Mouse (Mus musculus): Measurements from ENCODE around the gene Socs7. TPM values are rescaled to one million over a fixed set of nuclear protein-coding genes. Genes with fewer than 3 reads are reported as not detected.

Gene Socs7
- polyA plus RNA-seq, 2 experiments = 2.6 to 13.7 TPM

GRCm38 (mm10) chr11:97438868-97439267, 76.5 kb downstream of the Socs7 start:
- Histone ChIP-seq H3K36me3 (ENCODE audit: control insufficient read depth, insufficient read depth, low read length) (peaks cover under 1% of the 10 kb centered on the region), H3K9ac (ENCODE audit: low read depth, low read length, severe bottlenecking) (no peak overlapping the region), H3K4me3 (replicated peaks; ENCODE audit: low read length) (no peak overlapping the region), H3K4me1 (ENCODE audit: control insufficient read depth, insufficient read depth, low read length) (peaks cover 65% of the 10 kb centered on the region), H3K27me3 (ENCODE audit: control insufficient read depth, insufficient read depth, low read length) (no peaks in the 10 kb centered on the region), H3K4me2 (replicated peaks; ENCODE audit: low read depth, low read length, severe bottlenecking) (no peak overlapping the region), H3K9me3 (ENCODE audit: control insufficient read depth, low read length) (no peaks in the 10 kb centered on the region), H3K27ac (replicated peaks; ENCODE audit: low read depth, low read length) (no peak overlapping the region; the same call in 1 of the 2 replicates)
- no peak for TF ChIP-seq POLR2A (IDR thresholded peaks at IDR 0.05; ENCODE audit: borderline replicate concordance, extremely low read depth, insufficient read depth, insufficient read length)
- no peak for ATAC-seq (ENCODE audit: low FRiP score, low read depth)
- WGBS = 46% methylated on average over 9 of the region's 9 CpGs
- DNase-seq (ENCODE audit: low spot score) = no peak

GRCm38 (mm10) chr11:97439935-97440334, 77.6 kb downstream of the Socs7 start:
- ATAC-seq (ENCODE audit: low FRiP score, low read depth) = peak; percentile 47
- no peaks in the 10 kb centered on the region for H3K27me3 ChIP-seq (ENCODE audit: control insufficient read depth, insufficient read depth, low read length)
- H3K9me3 ChIP-seq (ENCODE audit: control insufficient read depth, low read length) = no peaks in the 10 kb centered on the region
- WGBS = 4% methylated on average over 13 of the region's 37 CpGs
- DNase-seq (ENCODE audit: low spot score) = peak; percentile 54
- H3K36me3 ChIP-seq (ENCODE audit: control insufficient read depth, insufficient read depth, low read length) = peaks cover 11% of the 10 kb centered on the region
- peak overlapping the region; percentile 55 for H3K27ac ChIP-seq (replicated peaks; ENCODE audit: low read depth, low read length)
- H3K4me2 ChIP-seq (replicated peaks; ENCODE audit: low read depth, low read length, severe bottlenecking) = peak overlapping the region; percentile 83
- peaks cover 61% of the 10 kb centered on the region for H3K4me1 ChIP-seq (ENCODE audit: control insufficient read depth, insufficient read depth, low read length)
- H3K9ac ChIP-seq (ENCODE audit: low read depth, low read length, severe bottlenecking) = peak overlapping the region; percentile 73
- peak overlapping the region; percentile 66 for H3K4me3 ChIP-seq (replicated peaks; ENCODE audit: low read length)
- TF ChIP-seq POLR2A (IDR thresholded peaks at IDR 0.05; ENCODE audit: borderline replicate concordance, extremely low read depth, insufficient read depth, insufficient read length) = 0 out of 2 replicates have a peak, but pooled peaks have one; percentile 5

- WGBS = 2% methylated on average over 22 of the region's 34 CpGs
- no peaks in the 10 kb centered on the region for H3K27me3 ChIP-seq (ENCODE audit: control insufficient read depth, insufficient read depth, low read length)
- TF ChIP-seq POLR2A (IDR thresholded peaks at IDR 0.05; ENCODE audit: borderline replicate concordance, extremely low read depth, insufficient read depth, insufficient read length) = 0 out of 2 replicates have a peak, but pooled peaks have one; percentile 7
- H3K9me3 ChIP-seq (ENCODE audit: control insufficient read depth, low read length) = no peaks in the 10 kb centered on the region
- DNase-seq (ENCODE audit: low spot score) (no peak), ATAC-seq (ENCODE audit: low FRiP score, low read depth) (peak; percentile 25; the same call in 1 of the 2 replicates)
- peak overlapping the region; percentile 66 for H3K4me3 ChIP-seq (replicated peaks; ENCODE audit: low read length)
- H3K4me2 ChIP-seq (replicated peaks; ENCODE audit: low read depth, low read length, severe bottlenecking) = peak overlapping the region; percentile 83
- peaks cover 16% of the 10 kb centered on the region for H3K36me3 ChIP-seq (ENCODE audit: control insufficient read depth, insufficient read depth, low read length)
- peak overlapping the region; percentile 55 for H3K27ac ChIP-seq (replicated peaks; ENCODE audit: low read depth, low read length)
- peak overlapping the region; percentile 73 for H3K9ac ChIP-seq (ENCODE audit: low read depth, low read length, severe bottlenecking)
- peaks cover 57% of the 10 kb centered on the region for H3K4me1 ChIP-seq (ENCODE audit: control insufficient read depth, insufficient read depth, low read length)
Observed at GRCm38 (mm10) chr11:97440441-97440881, 78.1 kb downstream of the Socs7 start.

- H3K27me3 ChIP-seq (ENCODE audit: control insufficient read depth, insufficient read depth, low read length) = no peaks in the 10 kb centered on the region
- H3K4me1 ChIP-seq (ENCODE audit: control insufficient read depth, insufficient read depth, low read length) = peaks cover 52% of the 10 kb centered on the region
- H3K36me3 ChIP-seq (ENCODE audit: control insufficient read depth, insufficient read depth, low read length) = peaks cover 23% of the 10 kb centered on the region
- peak overlapping the region; percentile 66 for H3K4me3 ChIP-seq (replicated peaks; ENCODE audit: low read length)
- DNase-seq (ENCODE audit: low spot score) (no peak), ATAC-seq (ENCODE audit: low FRiP score, low read depth) (no peak)
- no peak for TF ChIP-seq POLR2A (IDR thresholded peaks at IDR 0.05; ENCODE audit: borderline replicate concordance, extremely low read depth, insufficient read depth, insufficient read length)
- H3K27ac ChIP-seq (replicated peaks; ENCODE audit: low read depth, low read length) = peak overlapping the region; percentile 41; the same call in 1 of the 2 replicates
- peak overlapping the region; percentile 73; the same call in 1 of the 2 replicates for H3K9ac ChIP-seq (ENCODE audit: low read depth, low read length, severe bottlenecking)
- no peaks in the 10 kb centered on the region for H3K9me3 ChIP-seq (ENCODE audit: control insufficient read depth, low read length)
- 51% methylated on average over 15 of the region's 15 CpGs for WGBS
- peak overlapping the region; percentile 83 for H3K4me2 ChIP-seq (replicated peaks; ENCODE audit: low read depth, low read length, severe bottlenecking)
Observed at GRCm38 (mm10) chr11:97441036-97441657, 78.8 kb downstream of the Socs7 start.

- TF ChIP-seq POLR2A (IDR thresholded peaks at IDR 0.05; ENCODE audit: borderline replicate concordance, extremely low read depth, insufficient read depth, insufficient read length) = no peak
- peak overlapping the region; percentile 41; the same call in 1 of the 2 replicates for H3K27ac ChIP-seq (replicated peaks; ENCODE audit: low read depth, low read length)
- peak; percentile 30; the same call in 1 of the 2 replicates for ATAC-seq (ENCODE audit: low FRiP score, low read depth)
- no peak for DNase-seq (ENCODE audit: low spot score)
- H3K27me3 ChIP-seq (ENCODE audit: control insufficient read depth, insufficient read depth, low read length) = no peaks in the 10 kb centered on the region
- peaks cover 52% of the 10 kb centered on the region for H3K4me1 ChIP-seq (ENCODE audit: control insufficient read depth, insufficient read depth, low read length)
- peak overlapping the region; percentile 83 for H3K4me2 ChIP-seq (replicated peaks; ENCODE audit: low read depth, low read length, severe bottlenecking)
- H3K9me3 ChIP-seq (ENCODE audit: control insufficient read depth, low read length) = no peaks in the 10 kb centered on the region
- H3K4me3 ChIP-seq (replicated peaks; ENCODE audit: low read length) = peak overlapping the region; percentile 66
- no peak overlapping the region for H3K9ac ChIP-seq (ENCODE audit: low read depth, low read length, severe bottlenecking)
- H3K36me3 ChIP-seq (ENCODE audit: control insufficient read depth, insufficient read depth, low read length) = peaks cover 28% of the 10 kb centered on the region
- 6% methylated on average over 3 of the region's 3 CpGs for WGBS
Observed at GRCm38 (mm10) chr11:97441658-97442125, 79.3 kb downstream of the Socs7 start.

Measured in limb, embryonic 14.5 days (tissue).